Mouse (Mus musculus) left cerebral cortex, adult 9 months (tissue): ENCODE results near the gene Tuba8.

Experiments used
- DNase-seq, 2 experiments: peaks; one replicate each; pipeline ENCODE4 v3.0.0; 2022; ENCODE audit warnings: low spot score in 2 of 2

The Tuba8 gene

GRCm38 (mm10) chr6:121226744-121227143 is 16.2 kb downstream of the Tuba8 start:
- no peak for DNase-seq

GRCm38 (mm10) chr6:121228421-121228820 is 17.9 kb downstream of the Tuba8 start:
- no peak for DNase-seq

GRCm38 (mm10) chr6:121232652-121233051 is 22.2 kb downstream of the Tuba8 start:
- DNase-seq: no peak

GRCm38 (mm10) chr6:121236386-121236785 is 25.9 kb downstream of the Tuba8 start:
- DNase-seq: no peak

GRCm38 (mm10) chr6:121238209-121238608 is 27.7 kb downstream of the Tuba8 start:
- DNase-seq: no peak

- DNase-seq: no peak
Measured at GRCm38 (mm10) chr6:121241780-121242179, 31.3 kb downstream of the Tuba8 start.

- DNase-seq: no peak
Measured at GRCm38 (mm10) chr6:121243161-121243560, 32.7 kb downstream of the Tuba8 start.

GRCm38 (mm10) chr6:121245127-121246036 is 34.9 kb downstream of the Tuba8 start, which contains the start of gene Usp18:
Gene Usp18 (plus strand): TSS chr6:121245906.
- DNase-seq: peak; percentile 15 to 70

GRCm38 (mm10) chr6:121246037-121246361 is 35.5 kb downstream of the Tuba8 start:
- no peak for DNase-seq

- no peak for DNase-seq
Measured at GRCm38 (mm10) chr6:121250406-121250805, 39.9 kb downstream of the Tuba8 start.

- no peak for DNase-seq
Measured at GRCm38 (mm10) chr6:121251256-121251655, 40.8 kb downstream of the Tuba8 start.

- peak in 1 of 2 experiments; percentile 81 for DNase-seq
Measured at GRCm38 (mm10) chr6:121260548-121260947, 50.1 kb downstream of the Tuba8 start.

GRCm38 (mm10) chr6:121261233-121261632 is 50.7 kb downstream of the Tuba8 start:
- no peak for DNase-seq

- DNase-seq: no peak
Measured at GRCm38 (mm10) chr6:121262004-121262403, 51.5 kb downstream of the Tuba8 start.

GRCm38 (mm10) chr6:121262496-121262895 is 52.0 kb downstream of the Tuba8 start:
- no peak for DNase-seq

GRCm38 (mm10) chr6:121270156-121270555 is 59.7 kb downstream of the Tuba8 start:
- DNase-seq: no peak

GRCm38 (mm10) chr6:121271707-121272074 is 61.2 kb downstream of the Tuba8 start:
- DNase-seq: no peak

GRCm38 (mm10) chr6:121272075-121272800 is 61.7 kb downstream of the Tuba8 start:
- peak; percentile 28 to 87 for DNase-seq

- DNase-seq: peak in 1 of 2 experiments; percentile 37
Measured at GRCm38 (mm10) chr6:121274356-121274755, 63.9 kb downstream of the Tuba8 start.
